Mouse (Mus musculus) layer of hippocampus, adult 11-12 months (tissue): ENCODE measurements at regions not wholly inside any gene's neighbourhood (a gene's known extent, or its start where the extent isn't known, plus 50 kb on each side); places are given as distances from the start of the nearest gene placed in this dataset.

Source experiments
- DNase-seq: peaks from one replicate; pipeline ENCODE4 v3.0.0; 2022; ENCODE audit warnings: low spot score

- DNase-seq = peak; percentile 12
These were observed 768.1 kb upstream of the Auts2 start for GRCm38 (mm10) chr5:133310979-133311890.

- DNase-seq = no peak
These were observed 724.7 kb upstream of the Auts2 start for GRCm38 (mm10) chr5:133267887-133268286.

- no peak for DNase-seq
These were observed 724.2 kb upstream of the Auts2 start for GRCm38 (mm10) chr5:133267356-133267755.

GRCm38 (mm10) chr5:133264976-133265375, 721.8 kb upstream of the Auts2 start:
- DNase-seq = peak; percentile 12

- no peak for DNase-seq
These were observed 675.7 kb upstream of the Auts2 start for GRCm38 (mm10) chr5:133218801-133219200.

GRCm38 (mm10) chr5:133198546-133198945, 655.4 kb upstream of the Auts2 start:
- DNase-seq = no peak

GRCm38 (mm10) chr5:133189798-133190571, 646.8 kb upstream of the Auts2 start:
- DNase-seq = no peak

- DNase-seq = peak; percentile 7
These were observed 632.5 kb upstream of the Auts2 start for GRCm38 (mm10) chr5:133175636-133176035.

GRCm38 (mm10) chr5:133173155-133173723, 630.1 kb upstream of the Auts2 start:
- peak; percentile 39 for DNase-seq

GRCm38 (mm10) chr5:133172686-133173085, 629.5 kb upstream of the Auts2 start:
- DNase-seq = no peak

GRCm38 (mm10) chr5:133171266-133171665, 628.1 kb upstream of the Auts2 start:
- no peak for DNase-seq

- DNase-seq = no peak
These were observed 624.4 kb upstream of the Auts2 start for GRCm38 (mm10) chr5:133167576-133167975.

GRCm38 (mm10) chr5:133167001-133167461, 623.9 kb upstream of the Auts2 start:
- no peak for DNase-seq

- DNase-seq = peak; percentile 64
These were observed 613.1 kb upstream of the Auts2 start for GRCm38 (mm10) chr5:133156115-133156857.

- no peak for DNase-seq
These were observed 602.9 kb upstream of the Auts2 start for GRCm38 (mm10) chr5:133145996-133146395.

- no peak for DNase-seq
These were observed 600.5 kb upstream of the Auts2 start for GRCm38 (mm10) chr5:133143679-133144078.

- DNase-seq = no peak
These were observed 599.4 kb upstream of the Auts2 start for GRCm38 (mm10) chr5:133142401-133143115.

GRCm38 (mm10) chr5:133131042-133131441, 587.9 kb upstream of the Auts2 start:
- DNase-seq = no peak

- DNase-seq = no peak
These were observed 587.2 kb upstream of the Auts2 start for GRCm38 (mm10) chr5:133130316-133130715.

GRCm38 (mm10) chr5:133124223-133124622, 581.1 kb upstream of the Auts2 start:
- DNase-seq = no peak

GRCm38 (mm10) chr5:133113946-133114345, 570.8 kb upstream of the Auts2 start:
- DNase-seq = no peak
